Mouse (Mus musculus): ENCODE measurements around the gene Zc2hc1c.

- TF ChIP-seq CTCF (IDR thresholded peaks at IDR 0.05; ENCODE audit: low read depth, low read length) (no peak), POLR2A (IDR thresholded peaks at IDR 0.05; ENCODE audit: insufficient read depth, low read length) (no peak)
Observed at GRCm38 (mm10) chr12:85252083-85252482, 36.3 kb upstream of the Zc2hc1c start.
